Mouse (Mus musculus) liver, embryonic 12.5 days (tissue): ENCODE measurements around the gene Kpna3. TPM values are rescaled to one million over a fixed set of nuclear protein-coding genes. Genes with fewer than 3 reads are reported as not detected.
A peak's percentile ranks its signal among the peaks of the same experiment; 100 is the strongest.

Experiments used
- ATAC-seq: fragments of 200-750 bp; cut with Nextera tagmentation; 2 replicates; pipeline ENCODE4 v1.8.0; 2017; ENCODE audit warnings: moderate number of reproducible peaks, mild to moderate bottlenecking, moderate library complexity
- H3K27ac ChIP-seq: fragments of 300-500 bp; sonication (generic); 2 replicates; pipeline ENCODE4 v1.5.1; 2016; ENCODE audit warnings: mild to moderate bottlenecking
- H3K27me3 ChIP-seq: fragments of 300-500 bp; sonication (generic); replicated peaks from 2 replicates; pipeline ENCODE4 v1.6.1; 2016; ENCODE audit warnings: mild to moderate bottlenecking, moderate library complexity
- H3K36me3 ChIP-seq: fragments of 300-500 bp; sonication (generic); 2 replicates; pipeline ENCODE4 v1.6.1; 2016; ENCODE audit warnings: mild to moderate bottlenecking, moderate library complexity
- H3K4me1 ChIP-seq: fragments of 300-500 bp; sonication (generic); 2 replicates; pipeline ENCODE4 v1.6.1; 2016
- H3K4me2 ChIP-seq: fragments of 300-500 bp; sonication (generic); 2 replicates; pipeline ENCODE4 v1.6.1; 2016; ENCODE audit warnings: mild to moderate bottlenecking, moderate library complexity
- H3K4me3 ChIP-seq: fragments of 300-500 bp; sonication (generic); 2 replicates; pipeline ENCODE4 v1.5.1; 2016; ENCODE audit warnings: mild to moderate bottlenecking, moderate library complexity
- H3K9ac ChIP-seq: fragments of 300-500 bp; sonication (generic); 2 replicates; pipeline ENCODE4 v1.6.1; 2016; ENCODE audit warnings: mild to moderate bottlenecking, moderate library complexity
- H3K9me3 ChIP-seq: fragments of 300-500 bp; sonication (generic); replicated peaks from 2 replicates; pipeline ENCODE4 v1.6.1; 2016; ENCODE audit warnings: mild to moderate bottlenecking, moderate library complexity
- WGBS: fragments of 180-500 bp; shearing (Covaris S2); methylation state at CpG from one replicate; pipeline ENCODE4 v1.1.7; 2016; ENCODE audit not compliant: insufficient replicate concordance; 5-methylcytosine and 5-hydroxymethylcytosine counted together
- polyA plus RNA-seq: library from polyadenylated mRNA; unstranded; fragments of >200 nt; fragmentation: Nextera tagmentation; extraction: Ambion mirVana; gene quantifications from 2 replicates; pipeline ENCODE4 v1.2.1, GENCODE M21; 2016

Kpna3 gene
- polyA plus RNA-seq, 1 experiment from 2014 or later: 44.8 TPM

DNA sequence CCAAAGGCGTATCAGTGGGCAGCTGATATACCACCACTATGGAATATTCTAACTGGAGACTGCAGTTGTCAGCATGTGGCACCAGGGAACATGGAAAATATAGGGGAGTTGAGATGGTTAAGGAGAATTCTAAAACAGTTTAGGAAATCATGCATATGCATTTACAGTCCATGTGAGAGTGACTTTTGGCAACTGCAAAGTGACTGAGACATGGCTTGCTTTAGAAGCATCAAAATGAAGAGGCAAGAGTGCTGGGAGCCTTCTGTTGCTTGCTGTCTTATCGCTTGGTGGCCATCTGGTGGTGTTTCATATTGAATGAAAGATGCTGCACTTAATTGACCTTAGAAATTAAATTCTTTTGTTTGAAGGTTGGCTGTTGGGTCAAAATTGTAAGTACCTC lies 72.4 kb downstream of the Kpna3 start:
- no peak for ATAC-seq
- Histone ChIP-seq H3K4me1 (no peaks in the 10 kb centered on the region), H3K27ac (no peak overlapping the region), H3K9ac (no peak overlapping the region), H3K4me3 (no peak overlapping the region), H3K27me3 (no peaks in the 10 kb centered on the region), H3K36me3 (peaks cover 60% of the 10 kb centered on the region), H3K4me2 (no peak overlapping the region), H3K9me3 (no peaks in the 10 kb centered on the region)
- 85% methylated on average over 2 of the region's 2 CpGs for WGBS

DNA sequence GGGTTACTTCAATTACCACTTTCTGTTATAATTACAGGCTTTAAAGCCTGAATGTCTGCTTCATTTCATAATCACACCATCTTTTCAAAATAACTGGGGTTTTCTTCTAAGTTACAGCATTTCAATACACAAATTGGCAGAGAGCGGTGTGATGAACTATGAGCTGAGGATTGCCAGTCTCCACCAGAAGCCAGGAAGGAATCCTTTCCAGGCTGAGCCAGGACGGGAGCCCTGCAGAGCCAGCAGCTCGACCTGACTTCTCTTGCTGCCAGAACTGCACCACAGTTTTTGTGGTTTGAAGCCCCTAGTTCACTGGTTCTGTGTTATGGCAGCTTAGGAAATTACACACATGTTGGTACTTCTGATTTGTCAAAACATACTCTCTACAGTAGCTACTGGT lies 75.0 kb downstream of the Kpna3 start:
- H3K36me3 ChIP-seq: peaks cover 34% of the 10 kb centered on the region
- 77% methylated on average over 3 of the region's 3 CpGs for WGBS
- no peaks in the 10 kb centered on the region for H3K27me3 ChIP-seq
- no peak overlapping the region for H3K4me3 ChIP-seq
- H3K4me1 ChIP-seq: peaks cover 21% of the 10 kb centered on the region
- H3K4me2 ChIP-seq: no peak overlapping the region
- no peak overlapping the region for H3K9ac ChIP-seq
- no peak overlapping the region for H3K27ac ChIP-seq
- ATAC-seq: no peak
- H3K9me3 ChIP-seq: no peaks in the 10 kb centered on the region

- no peak for ATAC-seq
- Histone ChIP-seq H3K4me1 (peaks cover 29% of the 10 kb centered on the region), H3K27me3 (no peaks in the 10 kb centered on the region), H3K9ac (no peak overlapping the region), H3K36me3 (peaks cover 30% of the 10 kb centered on the region), H3K4me3 (no peak overlapping the region), H3K9me3 (no peaks in the 10 kb centered on the region), H3K4me2 (no peak overlapping the region), H3K27ac (no peak overlapping the region)
- WGBS: 85% methylated on average over 2 of the region's 2 CpGs
Observed at GRCm38 (mm10) chr14:61363734-61364133, 75.9 kb downstream of the Kpna3 start.

- no peak overlapping the region for H3K27ac ChIP-seq
- whole genome bisulfite sequencing: 86% methylated on average over 2 of the region's 2 CpGs
Observed at GRCm38 (mm10) chr14:61362268-61362667, 77.4 kb downstream of the Kpna3 start.

DNA sequence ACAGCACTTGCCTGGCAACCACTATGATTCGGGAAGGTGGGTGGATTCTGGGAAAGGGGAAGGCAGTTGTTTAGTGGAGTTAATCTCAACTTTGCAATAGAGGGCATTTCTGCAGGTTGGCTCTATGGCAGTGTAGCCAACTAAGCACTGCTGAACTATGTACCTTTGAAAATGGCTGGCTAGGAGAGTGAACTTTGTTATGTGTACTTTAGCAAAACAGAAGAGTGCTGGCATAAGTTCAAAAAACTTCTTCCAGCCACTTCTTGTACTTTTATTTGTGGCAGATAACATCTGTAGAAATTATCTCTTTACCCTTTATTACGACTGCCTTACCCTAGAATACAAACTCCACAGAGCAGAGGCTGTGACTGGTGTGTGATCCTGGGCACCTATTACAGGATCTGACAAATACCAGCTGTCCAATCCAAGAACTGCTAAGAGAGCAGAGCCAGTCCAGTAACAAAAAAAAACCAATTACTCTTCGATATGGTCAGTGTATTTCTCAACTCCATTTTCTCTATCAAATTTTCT lies 78.6 kb downstream of the Kpna3 start:
- H3K36me3 ChIP-seq: peaks cover 15% of the 10 kb centered on the region
- H3K27ac ChIP-seq: peak overlapping the region; percentile 85
- no peaks in the 10 kb centered on the region for H3K27me3 ChIP-seq
- peak overlapping the region; percentile 82 for H3K4me2 ChIP-seq
- H3K4me1 ChIP-seq: peaks cover 30% of the 10 kb centered on the region
- H3K9me3 ChIP-seq: no peaks in the 10 kb centered on the region
- H3K4me3 ChIP-seq: peak overlapping the region; percentile 66
- WGBS: 49% methylated on average over 3 of the region's 3 CpGs
- no peak for ATAC-seq
- H3K9ac ChIP-seq: peak overlapping the region; percentile 69; the same call in 1 of the 2 replicates

More at GRCm38 (mm10) chr14:61362268-61362667, 77.4 kb downstream of the Kpna3 start:
- Histone ChIP-seq H3K4me2 (no peak overlapping the region), H3K4me3 (no peak overlapping the region), H3K9ac (no peak overlapping the region), H3K36me3 (peaks cover 25% of the 10 kb centered on the region), H3K9me3 (no peaks in the 10 kb centered on the region), H3K4me1 (peaks cover 30% of the 10 kb centered on the region), H3K27me3 (no peaks in the 10 kb centered on the region)
- ATAC-seq: no peak

GRCm38 (mm10) chr14:61360131-61360980 lies 79.3 kb downstream of the Kpna3 start, which contains the start of gene Ebpl:
Gene Ebpl (minus strand): TSS chr14:61360439.
- Histone ChIP-seq H3K36me3 (peaks cover 14% of the 10 kb centered on the region), H3K9me3 (no peaks in the 10 kb centered on the region), H3K27ac (peak within 1 kb of the TSS; percentile 85), H3K9ac (peak within 1 kb of the TSS; percentile 69), H3K4me2 (peak within 1 kb of the TSS; percentile 82), H3K4me3 (peak within 1 kb of the TSS; percentile 66), H3K27me3 (no peaks in the 10 kb centered on the region), H3K4me1 (peaks cover 30% of the 10 kb centered on the region)
- ATAC-seq: peak; percentile 95
- WGBS: 1% methylated on average over 40 of the region's 40 CpGs

GRCm38 (mm10) chr14:61354251-61355235 lies 85.1 kb downstream of the Kpna3 start:
- H3K4me1 ChIP-seq: peaks cover 13% of the 10 kb centered on the region
- no peaks in the 10 kb centered on the region for H3K27me3 ChIP-seq
- H3K9me3 ChIP-seq: no peaks in the 10 kb centered on the region
- no peak for ATAC-seq
- no peak overlapping the region for H3K4me3 ChIP-seq
- no peak overlapping the region for H3K4me2 ChIP-seq
- no peak overlapping the region for H3K27ac ChIP-seq
- H3K36me3 ChIP-seq: peaks cover 4% of the 10 kb centered on the region
- no peak overlapping the region for H3K9ac ChIP-seq
- 55% methylated on average over 10 of the region's 10 CpGs for WGBS

GRCm38 (mm10) chr14:61350808-61351207 lies 88.9 kb downstream of the Kpna3 start:
- H3K4me3 ChIP-seq: no peak overlapping the region
- no peak overlapping the region for H3K27ac ChIP-seq
- no peak overlapping the region for H3K4me2 ChIP-seq
- no peaks in the 10 kb centered on the region for H3K9me3 ChIP-seq
- ATAC-seq: no peak
- H3K36me3 ChIP-seq: peaks cover 4% of the 10 kb centered on the region
- H3K27me3 ChIP-seq: no peaks in the 10 kb centered on the region
- WGBS: 66% methylated on average over 6 of the region's 6 CpGs
- H3K9ac ChIP-seq: no peak overlapping the region
- H3K4me1 ChIP-seq: peaks cover 14% of the 10 kb centered on the region

DNA sequence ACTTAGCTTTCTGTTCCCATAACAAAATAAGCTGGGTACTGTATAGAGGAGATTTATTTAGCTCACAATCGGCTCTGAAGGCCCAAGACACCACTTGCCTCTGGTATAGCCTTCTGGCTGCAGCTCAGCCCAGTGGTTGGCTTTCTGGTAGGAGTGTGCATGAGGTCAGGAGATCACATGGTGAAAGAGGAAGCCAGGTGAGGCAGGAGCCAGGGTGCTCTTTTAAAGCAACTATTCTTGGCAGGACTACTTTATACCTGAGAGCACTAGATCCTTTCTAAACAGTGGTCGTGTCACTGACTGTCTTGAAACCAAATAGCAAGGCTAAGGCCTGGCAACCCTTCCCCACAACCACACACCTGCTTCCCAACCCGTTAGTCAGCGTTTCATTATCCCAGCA lies 89.8 kb downstream of the Kpna3 start:
- peaks cover 13% of the 10 kb centered on the region for H3K4me1 ChIP-seq

DNA sequence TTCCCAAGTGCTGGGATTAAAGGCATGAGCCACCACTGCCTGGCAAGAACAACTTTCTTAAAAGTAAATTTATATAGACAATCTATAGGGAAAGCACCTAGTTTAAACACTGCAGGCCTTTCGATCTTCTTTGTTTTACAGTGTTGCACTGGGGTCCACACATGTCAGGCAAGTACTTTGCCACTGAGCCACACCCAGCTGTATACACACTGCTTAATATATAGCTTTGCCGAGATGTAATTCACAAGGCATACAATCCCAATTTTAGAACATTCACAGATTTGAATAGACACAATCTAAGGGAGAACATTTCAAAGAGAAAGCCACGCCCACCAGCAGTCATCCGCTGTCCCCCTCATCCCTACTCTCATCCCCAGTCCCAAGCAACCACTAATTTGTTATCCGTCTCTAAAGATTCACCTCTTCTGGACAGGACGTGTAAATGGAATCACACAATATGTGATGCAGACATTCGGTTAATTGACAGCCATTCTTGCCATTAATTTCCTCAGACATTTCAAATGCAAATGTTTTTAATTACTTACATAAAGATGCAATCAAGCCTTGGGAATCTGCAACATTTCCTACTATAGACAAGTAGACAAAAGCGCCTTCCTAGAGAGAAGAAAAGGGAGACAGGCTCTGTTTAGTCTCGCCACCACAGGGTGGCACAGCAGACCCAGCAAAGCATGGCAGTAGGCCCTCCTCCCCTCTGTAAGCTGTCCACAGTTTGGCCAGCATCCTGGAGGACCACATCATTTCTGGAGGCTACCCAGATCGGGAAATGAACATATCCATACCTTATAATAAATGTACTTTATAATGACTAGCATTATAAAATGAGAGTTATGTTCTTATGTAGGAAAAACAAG lies 92.6 kb downstream of the Kpna3 start:
- H3K27me3 ChIP-seq: no peaks in the 10 kb centered on the region
- H3K4me3 ChIP-seq: no peak overlapping the region
- peaks cover 8% of the 10 kb centered on the region; the same call in 1 of the 2 replicates for H3K4me1 ChIP-seq
- H3K9ac ChIP-seq: no peak overlapping the region
- WGBS: 74% methylated on average over 10 of the region's 10 CpGs
- H3K4me2 ChIP-seq: no peak overlapping the region
- H3K36me3 ChIP-seq: no peaks in the 10 kb centered on the region
- no peaks in the 10 kb centered on the region for H3K9me3 ChIP-seq
- H3K27ac ChIP-seq: no peak overlapping the region
- no peak for ATAC-seq

More for the DNA sequence above, 89.8 kb downstream of the Kpna3 start:
- Histone ChIP-seq H3K27ac (no peak overlapping the region), H3K4me3 (no peak overlapping the region), H3K9me3 (no peaks in the 10 kb centered on the region), H3K36me3 (no peaks in the 10 kb centered on the region), H3K27me3 (no peaks in the 10 kb centered on the region), H3K4me2 (no peak overlapping the region), H3K9ac (no peak overlapping the region)
- WGBS: 65% methylated on average over 4 of the region's 4 CpGs
- ATAC-seq: no peak

- H3K4me3 ChIP-seq: no peak overlapping the region
- no peaks in the 10 kb centered on the region for H3K36me3 ChIP-seq
- ATAC-seq: no peak
- H3K27me3 ChIP-seq: no peaks in the 10 kb centered on the region
- no peak overlapping the region for H3K4me2 ChIP-seq
- WGBS: 64% methylated on average over 5 of the region's 5 CpGs
- no peak overlapping the region for H3K9ac ChIP-seq
- H3K9me3 ChIP-seq: no peaks in the 10 kb centered on the region
- no peak overlapping the region for H3K27ac ChIP-seq
- peaks cover 8% of the 10 kb centered on the region; the same call in 1 of the 2 replicates for H3K4me1 ChIP-seq
Observed at GRCm38 (mm10) chr14:61344590-61344989, 95.1 kb downstream of the Kpna3 start.
